Mouse (Mus musculus) 3T3-L1 (cell line): ENCODE results near the gene Th.

Experiments used
- DNase-seq: peaks from one replicate; pipeline ENCODE4 v3.0.0-alpha.2; 2015; ENCODE audit warnings: low read depth, low spot score

Gene Th

DNA sequence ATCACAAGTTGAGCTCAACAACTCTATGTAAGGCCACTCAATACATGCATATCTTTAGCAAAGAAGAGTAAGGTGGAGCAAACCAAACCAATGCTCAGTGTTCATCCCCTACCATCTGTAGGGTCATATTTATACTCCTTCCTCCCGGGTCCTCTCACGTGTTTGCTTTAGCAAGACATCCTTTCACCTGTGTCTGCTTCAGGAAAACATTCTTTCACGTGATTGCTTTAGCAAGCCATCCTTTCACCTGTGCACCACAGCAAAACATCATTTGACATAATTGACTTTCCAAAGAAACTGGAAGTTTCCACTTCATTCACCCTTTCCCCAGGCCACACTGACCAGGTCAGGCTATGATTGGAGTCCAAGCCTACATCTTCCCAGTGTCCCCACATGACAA, at the start of gene Th:
Gene Th (minus strand): TSS at position 101 of the 400 bp plus-strand sequence.
- no peak for DNase-seq

DNA sequence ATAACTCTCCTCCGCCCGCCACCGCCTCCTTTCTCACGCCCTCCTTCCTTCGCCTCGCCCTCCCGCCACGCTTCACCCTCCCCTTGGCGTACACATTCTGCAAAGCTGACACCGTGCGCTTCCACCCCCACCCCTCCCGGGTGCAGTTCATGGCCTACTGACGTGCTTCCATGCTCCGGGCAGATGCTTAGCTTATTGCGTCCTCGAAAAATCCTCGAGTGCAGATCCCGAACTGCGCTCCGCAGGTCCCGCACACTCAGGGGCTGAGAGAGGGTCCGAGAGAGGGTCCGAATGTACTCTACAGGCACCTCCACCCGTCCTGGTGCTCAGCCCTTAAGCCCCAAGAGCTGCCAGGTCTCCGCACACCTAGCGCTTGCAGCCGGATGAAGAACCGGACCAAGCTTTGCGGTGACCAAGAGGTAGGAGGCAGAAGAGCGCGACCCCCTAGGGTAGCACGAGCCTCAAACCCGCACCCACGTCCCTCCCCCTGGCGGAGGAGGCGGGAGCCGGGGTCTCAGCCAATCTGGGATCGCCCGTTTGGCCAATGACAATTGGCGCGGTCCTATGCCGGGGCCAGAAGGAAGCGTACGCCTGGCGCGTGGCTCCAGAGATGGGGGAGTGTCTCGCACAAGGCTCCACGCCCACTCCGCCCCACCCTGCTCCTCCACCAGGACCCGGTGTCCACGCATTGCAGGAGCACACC, 38.0 kb upstream of the Th start, which contains the start of gene Ascl2:
Gene Ascl2 (minus strand): TSS at position 456 of the 703 bp plus-strand sequence.
- no peak for DNase-seq

DNA sequence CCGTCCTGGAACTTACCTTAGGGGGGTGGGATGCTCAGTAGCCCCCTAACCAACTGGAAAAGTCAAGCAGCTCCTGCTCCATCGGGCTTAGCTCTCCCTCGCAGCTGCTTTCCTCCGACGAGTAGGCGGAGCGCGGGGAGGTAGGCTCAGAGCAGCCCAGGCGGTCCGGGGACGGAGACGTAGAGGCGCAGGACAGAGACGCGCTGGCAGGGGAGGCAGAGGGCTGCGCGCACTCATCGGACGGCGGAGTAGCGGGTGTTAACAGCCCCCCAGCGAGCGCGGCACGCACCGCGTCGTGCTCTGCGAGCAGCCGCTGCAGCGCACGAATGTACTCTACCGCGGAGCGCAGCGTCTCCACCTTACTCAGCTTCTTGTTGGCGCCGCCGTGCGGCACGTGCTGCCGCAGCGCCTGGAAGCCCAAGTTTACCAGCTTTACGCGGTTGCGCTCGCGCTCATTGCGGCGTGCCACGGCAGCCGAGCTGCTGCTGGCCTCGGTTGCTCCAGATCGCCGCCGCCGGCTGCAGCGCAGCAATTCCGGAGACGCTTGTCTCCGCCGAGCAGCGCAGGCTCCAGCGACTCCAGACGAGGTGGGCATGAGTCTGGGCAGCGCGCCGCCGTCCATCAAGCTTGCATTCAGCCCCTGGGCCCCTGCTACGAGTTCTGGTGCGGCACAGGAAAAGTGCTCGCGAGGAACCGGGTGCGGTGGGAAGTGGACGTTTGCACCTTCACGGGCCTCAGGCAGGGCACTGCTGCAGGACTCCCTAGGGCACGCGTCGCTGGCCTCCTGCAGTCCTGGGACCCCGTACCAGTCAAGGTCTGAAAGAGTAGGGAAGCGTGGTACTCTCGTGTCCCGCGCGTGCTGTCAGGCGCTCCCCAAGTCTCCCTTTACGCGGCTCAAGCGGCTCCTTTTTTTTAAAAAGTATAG, 37.2 kb upstream of the Th start:
- DNase-seq: no peak

DNA sequence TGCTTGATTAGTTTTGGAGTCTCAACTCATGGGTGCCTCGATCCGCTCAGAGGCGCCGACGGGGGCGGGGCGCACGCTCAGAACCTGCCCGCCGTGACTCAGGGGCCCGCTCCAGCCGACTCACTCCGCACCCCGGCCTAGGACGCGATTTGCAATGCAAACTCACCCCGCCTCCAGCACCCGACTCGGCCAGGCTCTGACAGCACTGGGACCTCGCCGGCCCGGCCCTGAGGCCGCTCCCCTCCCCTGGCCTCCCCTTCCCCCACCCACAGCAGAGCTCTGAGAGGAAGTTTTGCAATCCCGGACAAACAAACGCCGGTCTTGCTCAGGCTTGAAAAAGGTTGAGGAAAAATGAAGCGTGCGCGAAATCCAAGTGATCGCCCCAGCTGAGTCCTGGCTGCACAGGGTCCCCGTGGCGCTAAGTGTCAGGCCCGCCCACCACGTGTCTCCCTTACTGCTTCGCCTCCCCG, 36.5 kb upstream of the Th start:
- no peak for DNase-seq

DNA sequence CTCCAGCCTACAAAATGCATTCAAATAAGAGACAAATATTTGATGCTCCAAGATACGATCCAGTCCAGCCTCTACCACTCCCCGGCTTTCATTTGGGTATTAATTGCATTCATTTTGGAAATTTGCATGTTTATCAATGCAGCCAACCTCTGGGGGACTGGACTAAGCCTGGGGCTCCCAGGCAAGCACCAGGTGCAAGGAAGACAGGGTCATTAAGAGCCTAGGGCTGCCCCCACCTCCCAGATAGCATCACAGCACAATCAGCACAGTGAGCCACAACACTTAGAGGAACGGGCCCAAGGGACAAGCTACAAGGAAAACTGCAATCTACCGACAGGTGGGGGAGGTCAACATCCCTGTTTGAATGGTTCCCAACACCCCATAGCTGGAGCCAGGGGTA, 28.8 kb upstream of the Th start:
- no peak for DNase-seq

DNA sequence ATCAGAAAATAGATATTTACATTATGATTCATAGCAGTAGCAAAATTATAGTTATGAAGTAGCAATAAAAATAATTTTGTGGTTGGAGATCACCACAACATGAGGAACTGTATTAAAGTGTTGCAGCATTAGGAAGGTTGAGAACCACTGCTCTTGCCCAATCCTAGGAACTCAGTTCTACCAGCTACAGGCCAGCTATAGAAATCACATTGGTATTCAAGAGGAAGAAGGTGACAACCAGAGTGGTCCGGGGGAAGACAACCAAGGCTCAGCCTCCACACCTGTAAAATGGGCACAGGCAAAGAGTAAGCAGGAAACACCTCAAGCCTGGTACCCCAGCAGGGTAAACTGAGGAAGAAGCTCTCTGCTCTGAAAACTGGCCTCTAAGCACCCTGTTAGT, 27.9 kb upstream of the Th start:
- DNase-seq: no peak

DNA sequence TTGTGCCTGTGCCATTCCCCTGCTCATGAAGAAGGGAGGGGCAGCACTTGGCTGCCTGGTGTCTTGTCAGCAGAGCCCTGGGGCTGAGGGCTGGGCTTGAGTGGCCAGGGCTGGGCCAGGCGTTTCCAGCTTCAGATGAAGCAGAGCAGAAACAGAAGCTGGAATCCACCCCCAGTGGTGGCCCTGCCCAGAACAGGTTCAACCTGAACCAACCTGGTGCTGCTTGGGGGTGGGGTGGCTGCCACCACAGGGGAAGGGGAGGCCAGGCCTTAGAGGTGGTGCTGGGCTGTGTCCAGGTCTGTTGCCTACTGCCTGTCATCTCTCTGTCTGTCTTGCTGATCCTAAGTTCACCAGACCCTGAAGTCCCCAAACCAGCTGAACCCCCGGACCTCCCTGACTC, 25.1 kb upstream of the Th start:
- no peak for DNase-seq

DNA sequence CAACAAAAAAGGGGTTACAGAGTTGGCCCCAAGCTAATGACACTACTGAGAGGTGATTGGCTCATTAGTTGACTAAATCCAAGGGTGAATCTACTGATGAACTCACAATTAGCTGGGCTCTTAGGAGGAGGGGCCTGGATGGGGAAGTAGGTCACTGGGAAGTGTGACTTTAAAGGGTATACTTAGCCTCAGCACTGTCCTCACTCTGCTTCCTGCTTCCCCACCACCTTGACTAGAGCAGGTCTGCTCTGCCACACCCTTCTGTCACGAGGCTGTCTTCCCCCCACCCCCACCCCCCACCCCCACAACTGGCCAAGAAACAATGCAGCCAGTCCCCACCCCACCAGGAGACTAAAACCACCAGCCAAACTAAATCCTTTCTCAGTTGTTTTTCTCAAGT, 18.6 kb upstream of the Th start:
- DNase-seq: no peak

DNA sequence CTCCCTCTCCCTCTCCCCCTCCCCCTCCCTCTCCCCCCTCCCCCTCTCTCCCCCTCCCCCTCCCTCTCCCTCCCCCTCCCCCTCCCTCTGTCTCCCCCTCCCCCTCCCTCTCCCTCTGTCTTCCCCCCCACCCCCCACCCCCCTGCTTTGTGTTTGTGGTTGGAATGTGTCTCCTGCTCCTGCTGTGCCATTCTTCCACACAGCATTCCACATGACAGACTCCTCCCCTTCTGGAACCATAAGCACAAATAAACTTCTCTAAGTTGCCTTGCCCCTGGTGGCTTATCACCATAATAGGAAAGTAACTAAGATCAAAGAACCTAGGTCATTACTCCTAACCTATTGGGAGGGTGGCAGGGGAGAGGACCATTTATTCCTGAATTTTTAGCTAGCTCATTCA, 6.7 kb upstream of the Th start:
- no peak for DNase-seq

DNA sequence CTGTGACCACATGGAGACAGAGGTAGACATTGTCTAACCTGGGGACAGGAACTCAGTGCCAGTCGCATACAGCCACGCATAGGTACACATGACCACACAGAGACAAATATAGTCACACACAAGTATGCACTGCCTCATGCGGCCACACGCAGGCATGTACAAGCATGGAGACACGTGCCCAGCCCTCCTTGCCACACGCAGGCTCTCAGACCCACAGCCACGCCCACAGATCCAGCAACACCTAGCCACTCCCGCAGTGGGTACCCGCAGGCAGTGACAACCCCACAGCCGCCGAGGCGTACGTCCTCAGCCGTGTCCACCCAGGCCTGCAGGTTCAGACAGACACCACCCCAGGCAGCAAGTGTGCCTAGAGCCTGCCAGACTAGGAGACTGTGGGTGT, 4.8 kb upstream of the Th start:
- DNase-seq: no peak

DNA sequence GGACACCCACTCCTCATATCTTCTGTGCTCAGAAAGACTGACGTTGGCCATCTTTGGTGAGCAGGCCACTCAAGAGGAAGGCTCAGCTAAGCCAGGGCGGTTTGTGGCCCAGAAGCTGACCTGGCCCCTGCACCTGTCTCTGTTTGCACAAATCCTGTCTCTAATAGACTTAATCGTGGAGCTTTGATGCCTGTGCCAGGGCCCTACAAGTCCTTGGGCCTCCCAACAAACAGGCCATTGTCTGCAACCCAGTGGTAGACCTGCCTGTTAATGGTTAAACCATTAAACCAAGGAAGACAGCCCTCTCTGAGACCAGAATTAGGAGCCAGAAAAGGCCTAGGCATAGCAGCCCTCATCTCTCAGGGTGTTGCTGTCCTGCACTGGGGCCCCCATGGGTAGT, 1.5 kb upstream of the Th start:
- no peak for DNase-seq

DNA sequence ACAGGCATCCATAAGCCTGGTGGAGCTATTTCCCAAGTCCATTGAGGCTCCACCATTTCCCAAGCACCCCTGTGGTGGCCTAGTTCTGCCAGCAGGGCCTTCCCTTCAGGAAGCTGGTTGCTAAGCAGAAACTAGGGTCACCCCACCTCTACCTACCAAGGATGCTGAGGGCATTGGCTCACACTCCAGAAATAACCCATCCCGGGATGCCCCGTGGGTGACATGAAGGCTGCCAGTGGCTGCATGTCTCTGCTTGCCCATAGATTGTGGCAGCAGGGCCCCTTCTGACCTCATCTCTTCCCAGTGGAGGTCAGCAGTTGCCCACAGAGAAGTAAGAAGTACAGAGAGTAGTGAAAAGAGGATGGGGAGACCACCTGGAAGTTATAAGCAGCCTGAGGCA, 1.4 kb downstream of the Th start:
- DNase-seq: no peak

DNA sequence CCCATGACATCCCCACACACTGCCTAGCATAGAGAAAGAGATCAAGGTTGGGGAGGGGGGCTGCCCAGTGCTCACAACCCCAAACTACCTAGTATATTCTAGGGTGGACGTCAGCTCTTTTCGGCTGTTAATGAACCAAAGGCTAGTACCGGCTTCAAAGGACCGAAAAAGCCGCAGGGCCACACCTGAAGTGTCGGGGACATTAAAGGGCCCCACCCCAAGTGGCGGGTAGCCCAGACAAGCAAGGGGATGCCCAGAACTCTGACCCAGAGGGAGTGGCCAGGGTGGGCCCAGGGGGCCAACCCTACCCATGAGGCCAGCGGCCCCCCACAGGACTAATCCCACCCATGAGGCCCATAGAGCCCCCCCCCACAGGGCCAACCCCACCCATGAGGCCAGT, 3.6 kb downstream of the Th start:
- no peak for DNase-seq

DNA sequence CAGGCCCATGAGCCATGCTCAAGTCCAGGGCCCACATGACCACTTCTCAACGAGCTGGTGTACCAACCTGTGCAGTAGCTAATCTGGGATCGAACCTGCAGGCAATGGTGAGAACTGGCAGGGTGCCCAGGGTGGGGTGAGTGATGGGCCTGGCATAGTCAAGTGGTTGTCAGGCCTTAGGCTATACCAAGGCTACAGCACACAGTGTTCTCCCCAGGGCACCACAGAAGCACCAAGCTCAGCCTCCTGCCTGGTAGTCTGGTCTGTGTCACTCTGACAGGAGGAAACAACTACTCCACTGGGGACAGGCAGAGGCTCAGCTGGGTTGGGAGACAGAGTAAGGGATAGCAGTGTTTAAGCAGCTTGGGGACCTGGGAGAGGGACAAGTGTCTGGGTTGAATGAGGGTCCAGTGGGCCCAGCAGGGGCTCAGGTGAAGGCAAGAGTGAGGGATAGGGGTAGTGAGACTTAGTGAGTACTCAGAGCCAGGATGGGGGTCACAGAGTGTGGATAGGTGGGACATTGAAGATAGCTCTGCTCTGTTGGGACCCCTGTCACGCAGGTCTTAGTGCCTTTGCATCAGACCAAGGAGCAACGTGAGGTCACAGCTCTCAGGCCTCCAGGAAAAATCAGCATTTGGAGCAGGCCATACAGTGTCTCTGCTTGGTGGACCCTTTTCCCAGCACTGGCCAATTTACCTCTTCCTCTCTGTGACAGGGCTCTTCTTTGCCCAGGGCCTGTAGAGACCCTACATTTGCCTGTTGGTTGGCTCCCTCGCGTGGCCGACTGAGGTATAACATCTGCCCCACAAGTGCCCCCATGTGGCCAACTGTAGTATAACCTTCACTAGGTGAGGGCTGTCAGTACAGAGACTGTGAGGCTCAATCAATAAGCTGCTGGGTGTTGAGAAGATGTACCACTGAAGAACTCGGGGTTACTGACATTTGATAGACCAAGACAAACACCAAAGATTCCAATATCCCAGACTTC, 12.0 kb downstream of the Th start:
- DNase-seq: peak; percentile 66

DNA sequence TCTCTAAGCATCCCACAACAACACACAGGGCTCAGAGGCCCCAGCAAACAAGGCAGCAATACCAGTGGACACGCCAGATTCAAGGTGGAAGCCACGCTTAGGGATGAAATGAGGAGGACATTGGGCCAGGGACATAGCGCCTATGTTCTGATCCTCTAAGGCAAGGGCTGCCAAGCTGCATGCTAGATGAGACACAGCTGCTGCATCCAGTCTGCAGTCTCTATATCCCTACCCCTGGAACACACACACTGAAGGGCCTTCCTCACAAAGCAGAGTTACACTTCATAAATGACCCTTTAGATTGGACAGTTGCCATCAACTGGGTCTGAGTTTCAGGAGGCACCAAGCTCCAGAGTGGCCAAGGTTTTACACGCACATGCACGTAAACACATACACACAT, 13.3 kb downstream of the Th start:
- no peak for DNase-seq

DNA sequence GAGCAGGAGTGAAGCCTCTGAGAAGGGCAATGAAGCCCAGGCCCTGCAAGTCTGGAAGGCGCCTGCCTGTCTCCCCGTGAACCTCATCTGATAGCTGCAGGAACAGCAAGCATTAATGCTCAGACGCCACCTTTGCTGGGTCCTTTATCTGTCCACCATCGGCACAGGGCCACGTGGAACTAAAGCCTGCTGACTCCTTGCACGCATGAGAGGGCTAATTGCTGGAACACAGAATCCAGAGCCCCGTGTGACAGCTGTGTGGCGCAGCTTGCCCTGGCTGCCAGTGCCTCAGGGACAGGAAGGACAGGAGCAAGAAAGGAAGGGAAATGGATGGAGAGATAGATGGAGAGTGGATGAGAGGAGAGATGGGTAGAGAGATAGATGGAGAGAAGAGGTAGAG, 14.8 kb downstream of the Th start:
- DNase-seq: no peak

DNA sequence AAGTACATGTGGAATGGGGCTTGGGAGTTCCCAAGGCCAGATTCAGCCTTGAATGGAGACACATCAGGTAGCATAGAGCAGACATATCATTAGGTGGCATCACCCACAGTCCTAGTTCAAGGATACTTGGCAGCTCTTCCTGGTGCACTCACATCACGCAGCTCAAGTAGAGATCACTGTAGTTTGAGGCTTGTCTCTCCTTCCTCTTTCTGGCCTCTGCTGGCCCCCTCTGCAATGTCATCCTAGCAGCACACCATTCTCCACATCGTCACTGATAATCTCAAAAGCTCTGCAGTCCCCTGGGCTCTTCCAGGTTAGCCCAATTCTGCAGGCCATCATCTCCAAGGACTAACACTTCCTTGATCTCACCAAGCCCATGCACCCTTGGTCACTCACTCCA, 19.2 kb downstream of the Th start:
- no peak for DNase-seq

DNA sequence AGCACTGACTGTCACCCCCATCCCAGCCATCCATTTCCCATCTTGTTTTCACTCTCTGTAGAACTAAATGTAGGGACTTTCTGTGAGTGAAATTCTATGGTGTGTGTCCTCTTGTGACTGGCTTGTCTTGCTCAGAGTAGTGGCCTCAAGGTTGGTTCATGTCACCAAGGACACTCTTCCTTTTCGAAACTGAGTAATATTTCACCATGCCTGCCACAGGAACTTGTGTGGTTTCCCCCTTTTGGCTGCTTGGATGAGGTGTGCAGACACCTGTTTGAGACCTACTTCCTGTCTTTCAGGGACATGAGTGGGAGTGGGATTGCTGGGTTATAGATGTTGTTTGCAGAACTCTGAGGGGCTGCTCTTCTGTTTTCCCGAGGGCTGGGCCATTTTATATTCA, 20.8 kb downstream of the Th start:
- no peak for DNase-seq

DNA sequence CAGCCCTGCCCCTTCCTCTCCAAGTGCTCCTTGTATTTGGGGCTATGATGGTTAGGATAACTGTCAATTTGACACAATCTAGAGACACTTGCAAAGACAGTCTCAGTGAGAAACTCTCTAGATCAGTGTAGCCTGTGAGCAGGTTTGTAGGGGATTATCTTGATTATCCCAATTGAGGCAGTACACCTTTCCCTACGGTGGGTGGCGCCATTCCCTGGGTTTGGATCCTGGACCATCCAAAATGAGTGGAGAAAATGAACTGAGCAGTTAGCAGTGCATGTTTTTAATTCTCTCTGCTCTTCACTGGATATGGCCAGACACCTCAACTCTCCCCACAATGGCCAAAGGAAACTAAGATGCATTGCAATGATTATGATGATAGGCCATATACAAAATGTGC, 21.3 kb downstream of the Th start:
- DNase-seq: no peak

DNA sequence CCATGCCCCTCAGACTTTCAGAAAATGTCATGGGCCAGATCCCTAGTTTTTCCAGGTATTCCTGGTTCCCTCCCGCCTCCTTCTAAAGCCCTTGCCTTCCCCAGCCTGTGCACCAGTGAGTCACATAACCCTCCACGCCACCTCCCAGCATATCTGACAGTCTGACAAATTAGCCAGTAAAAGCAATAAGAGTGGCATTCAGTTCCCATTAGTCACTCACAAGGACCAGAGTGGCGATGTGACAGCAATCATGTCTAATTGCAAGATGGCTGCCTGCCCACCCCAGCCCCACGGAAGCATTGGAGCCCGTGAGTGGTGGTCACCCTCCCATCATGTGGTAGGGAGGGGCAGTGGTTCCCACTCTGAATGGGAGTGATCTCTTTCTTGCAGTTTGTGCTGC, 25.3 kb downstream of the Th start:
- DNase-seq: peak; percentile 50

DNA sequence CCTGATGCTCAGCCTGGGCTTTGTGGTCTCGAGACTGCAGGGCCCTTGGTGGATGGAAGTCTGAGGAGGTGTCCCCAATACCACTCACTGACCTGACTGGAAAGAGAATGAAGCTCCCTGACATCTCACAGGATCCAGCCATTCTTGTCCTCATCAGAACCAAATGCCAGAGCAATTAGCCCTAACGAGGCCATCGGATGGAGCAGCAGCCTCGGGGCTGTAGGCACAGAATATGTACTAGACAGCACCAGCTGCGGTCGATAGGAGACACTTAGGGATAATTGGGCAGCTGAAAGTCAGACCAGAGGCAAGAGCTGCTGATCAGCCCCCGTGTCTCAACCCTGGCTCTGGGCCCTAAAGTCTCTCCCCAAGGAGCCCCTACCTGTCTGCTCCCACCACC, 26.6 kb downstream of the Th start:
- no peak for DNase-seq

DNA sequence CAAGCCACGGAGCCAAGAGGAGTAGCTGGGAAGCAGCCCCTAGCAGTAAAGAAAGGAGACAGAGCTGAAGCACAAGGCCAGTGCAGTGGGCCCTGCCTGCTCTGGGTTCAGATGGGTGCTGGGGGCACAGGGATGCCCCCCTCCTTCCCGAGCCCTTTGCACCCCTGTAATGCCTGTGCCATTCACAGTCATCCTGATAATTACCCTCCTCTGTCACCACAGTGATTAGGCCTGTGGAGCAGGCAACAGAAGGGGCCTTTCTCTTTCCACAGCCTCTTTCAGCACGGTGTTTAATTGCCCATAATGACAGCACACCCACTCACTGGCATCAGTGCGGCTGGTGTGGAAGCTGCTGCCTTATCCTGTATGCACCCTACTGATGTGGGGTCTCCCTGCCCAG, 28.0 kb downstream of the Th start:
- DNase-seq: no peak
